Mouse (Mus musculus) G1E (cell line): ENCODE data around the gene Vamp8.

ENCODE experiments used
- CTCF ChIP-seq: IDR thresholded peaks from 2 replicates; pipeline ENCODE4 v1.5.1; 2012; ENCODE audit warnings: low read depth, low read length, inconsistent platforms, mixed read lengths
- GATA1 ChIP-seq: IDR thresholded peaks from 2 replicates; pipeline ENCODE4 v1.6.1; 2012; ENCODE audit warnings: borderline replicate concordance, low read length, inconsistent platforms, mixed read lengths
- POLR2AphosphoS5 ChIP-seq: IDR thresholded peaks from 2 replicates; pipeline ENCODE4 v1.6.1; 2012; ENCODE audit warnings: low read depth, low read length, inconsistent platforms; ENCODE audit not compliant: insufficient replicate concordance

GRCm38 (mm10) chr6:72388266-72388665 lies 2.2 kb downstream of the Vamp8 start:
- TF ChIP-seq CTCF (no peak), GATA1 (no peak), POLR2AphosphoS5 (no peak)
